Mouse (Mus musculus): ENCODE data around the gene Serp1. TPM values are rescaled to one million over a fixed set of nuclear protein-coding genes. Genes with fewer than 3 reads are reported as not detected.
A peak's percentile ranks its signal among the peaks of the same experiment; 100 is the strongest.

Serp1 gene
- total and polyA plus RNA-seq, 2 experiments from 2014 or later: 35.7 to 45.1 TPM

GRCm38 (mm10) chr3:58516602-58516976, 9.1 kb downstream of the Serp1 start:
- Histone ChIP-seq H3K4me1 (ENCODE audit: insufficient read depth, low read length) (no peaks in the 10 kb centered on the region), H3K9me3 (ENCODE audit: low read length) (no peaks in the 10 kb centered on the region), H3K4me3 (ENCODE audit: low read depth, low read length) (no peak overlapping the region), H3K27me3 (ENCODE audit: insufficient read depth, low read length) (no peaks in the 10 kb centered on the region), H3K9ac (replicated peaks; ENCODE audit: low read length, poor library complexity, severe bottlenecking) (no peak overlapping the region), H3K4me2 (ENCODE audit: low read depth, low read length, poor library complexity, severe bottlenecking) (no peak overlapping the region), H3K27ac (ENCODE audit: low read depth, low read length) (no peak overlapping the region), H3K36me3 (ENCODE audit: insufficient read depth, low read length) (no peaks in the 10 kb centered on the region)
- 84% methylated on average over 7 of the region's 7 CpGs for WGBS
- ATAC-seq (ENCODE audit: low FRiP score): no peak
- TF ChIP-seq CTCF (IDR thresholded peaks at IDR 0.05): no peak
- DNase-seq (ENCODE audit: low spot score): no peak

GRCm38 (mm10) chr3:58515947-58516601, 9.6 kb downstream of the Serp1 start:
- Histone ChIP-seq H3K9me3 (ENCODE audit: low read length) (no peaks in the 10 kb centered on the region), H3K27ac (ENCODE audit: low read depth, low read length) (no peak overlapping the region), H3K4me2 (ENCODE audit: low read depth, low read length, poor library complexity, severe bottlenecking) (no peak overlapping the region), H3K4me1 (ENCODE audit: insufficient read depth, low read length) (no peaks in the 10 kb centered on the region), H3K36me3 (ENCODE audit: insufficient read depth, low read length) (no peaks in the 10 kb centered on the region), H3K4me3 (ENCODE audit: low read depth, low read length) (no peak overlapping the region), H3K27me3 (ENCODE audit: insufficient read depth, low read length) (no peaks in the 10 kb centered on the region), H3K9ac (replicated peaks; ENCODE audit: low read length, poor library complexity, severe bottlenecking) (no peak overlapping the region)
- TF ChIP-seq CTCF (IDR thresholded peaks at IDR 0.05): no peak
- WGBS: 82% methylated on average over 1 of the region's 1 CpGs
- no peak for ATAC-seq (ENCODE audit: low FRiP score)
- no peak for DNase-seq (ENCODE audit: low spot score)

GRCm38 (mm10) chr3:58513483-58513882, 12.2 kb downstream of the Serp1 start:
- no peak for TF ChIP-seq CTCF (IDR thresholded peaks at IDR 0.05)
- WGBS: 85% methylated on average over 4 of the region's 4 CpGs
- ATAC-seq (ENCODE audit: low FRiP score) (no peak), DNase-seq (ENCODE audit: low spot score) (no peak)
- H3K27ac ChIP-seq (ENCODE audit: low read depth, low read length): no peak overlapping the region
- no peak overlapping the region for H3K4me3 ChIP-seq (ENCODE audit: low read depth, low read length)
- no peaks in the 10 kb centered on the region for H3K36me3 ChIP-seq (ENCODE audit: insufficient read depth, low read length)
- H3K27me3 ChIP-seq (ENCODE audit: insufficient read depth, low read length): no peaks in the 10 kb centered on the region
- H3K4me1 ChIP-seq (ENCODE audit: insufficient read depth, low read length): no peaks in the 10 kb centered on the region
- no peaks in the 10 kb centered on the region for H3K9me3 ChIP-seq (ENCODE audit: low read length)
- no peak overlapping the region for H3K4me2 ChIP-seq (ENCODE audit: low read depth, low read length, poor library complexity, severe bottlenecking)
- H3K9ac ChIP-seq (replicated peaks; ENCODE audit: low read length, poor library complexity, severe bottlenecking): no peak overlapping the region

GRCm38 (mm10) chr3:58512740-58513139, 13.0 kb downstream of the Serp1 start:
- Histone ChIP-seq H3K9me3 (ENCODE audit: low read length) (no peaks in the 10 kb centered on the region), H3K4me1 (ENCODE audit: insufficient read depth, low read length) (no peaks in the 10 kb centered on the region), H3K9ac (replicated peaks; ENCODE audit: low read length, poor library complexity, severe bottlenecking) (no peak overlapping the region), H3K4me2 (ENCODE audit: low read depth, low read length, poor library complexity, severe bottlenecking) (no peak overlapping the region), H3K4me3 (ENCODE audit: low read depth, low read length) (no peak overlapping the region), H3K36me3 (ENCODE audit: insufficient read depth, low read length) (no peaks in the 10 kb centered on the region), H3K27ac (ENCODE audit: low read depth, low read length) (no peak overlapping the region), H3K27me3 (ENCODE audit: insufficient read depth, low read length) (no peaks in the 10 kb centered on the region)
- 86% methylated on average over 3 of the region's 3 CpGs for WGBS
- DNase-seq (ENCODE audit: low spot score) (no peak), ATAC-seq (ENCODE audit: low FRiP score) (no peak)
- no peak for TF ChIP-seq CTCF (IDR thresholded peaks at IDR 0.05)

- H3K4me2 ChIP-seq (ENCODE audit: low read depth, low read length, poor library complexity, severe bottlenecking): no peak overlapping the region
- H3K4me1 ChIP-seq (ENCODE audit: insufficient read depth, low read length): no peaks in the 10 kb centered on the region
- ATAC-seq (ENCODE audit: low FRiP score) (no peak), DNase-seq (ENCODE audit: low spot score) (no peak)
- no peak overlapping the region for H3K4me3 ChIP-seq (ENCODE audit: low read depth, low read length)
- TF ChIP-seq CTCF (IDR thresholded peaks at IDR 0.05): peak; percentile 28; the same call in 1 of the 2 replicates
- no peak overlapping the region for H3K9ac ChIP-seq (replicated peaks; ENCODE audit: low read length, poor library complexity, severe bottlenecking)
- H3K27me3 ChIP-seq (ENCODE audit: insufficient read depth, low read length): no peaks in the 10 kb centered on the region
- no peaks in the 10 kb centered on the region for H3K9me3 ChIP-seq (ENCODE audit: low read length)
- no peaks in the 10 kb centered on the region for H3K36me3 ChIP-seq (ENCODE audit: insufficient read depth, low read length)
- no peak overlapping the region for H3K27ac ChIP-seq (ENCODE audit: low read depth, low read length)
These were observed 14.1 kb downstream of the Serp1 start for GRCm38 (mm10) chr3:58511581-58511980.

GRCm38 (mm10) chr3:58508020-58508750, 17.5 kb downstream of the Serp1 start:
- ATAC-seq (ENCODE audit: low FRiP score) (no peak), DNase-seq (ENCODE audit: low spot score) (no peak)
- 92% methylated on average over 7 of the region's 7 CpGs for WGBS
- TF ChIP-seq CTCF (IDR thresholded peaks at IDR 0.05): no peak
- Histone ChIP-seq H3K9ac (replicated peaks; ENCODE audit: low read length, poor library complexity, severe bottlenecking) (no peak overlapping the region), H3K27ac (ENCODE audit: low read depth, low read length) (no peak overlapping the region), H3K36me3 (ENCODE audit: insufficient read depth, low read length) (no peaks in the 10 kb centered on the region), H3K9me3 (ENCODE audit: low read length) (no peaks in the 10 kb centered on the region), H3K4me1 (ENCODE audit: insufficient read depth, low read length) (no peaks in the 10 kb centered on the region), H3K4me3 (ENCODE audit: low read depth, low read length) (no peak overlapping the region), H3K27me3 (ENCODE audit: insufficient read depth, low read length) (no peaks in the 10 kb centered on the region), H3K4me2 (ENCODE audit: low read depth, low read length, poor library complexity, severe bottlenecking) (no peak overlapping the region)

All from midbrain, postnatal 0 days (tissue).